Mouse (Mus musculus) right cerebral cortex, adult 2 months (tissue): Measurements from ENCODE around the gene Prr3.
"Not testable (repeated sequence)": the region's sequence is repeated elsewhere in the genome, so short reads cannot be mapped to it uniquely, and the experiment has no call there.

Experiments
- DNase-seq, 2 experiments: peaks; one replicate each; pipeline ENCODE4 v3.0.0; 2021 to 2022; ENCODE audit warnings: low spot score in 2 of 2

Gene Prr3

GRCm38 (mm10) chr17:35937700-35938348 is 42.2 kb downstream of the Prr3 start:
- DNase-seq = peak; percentile 45 to 47

GRCm38 (mm10) chr17:35935763-35936162 is 44.3 kb downstream of the Prr3 start:
- not testable (repeated sequence) for DNase-seq

- DNase-seq = no peak
Measured at GRCm38 (mm10) chr17:35932608-35933007, 47.4 kb downstream of the Prr3 start.

- DNase-seq = no peak
Measured at GRCm38 (mm10) chr17:35930627-35931026, 49.4 kb downstream of the Prr3 start.

GRCm38 (mm10) chr17:35929534-35929933 is 50.5 kb downstream of the Prr3 start:
- no peak for DNase-seq

- no peak for DNase-seq
Measured at GRCm38 (mm10) chr17:35927471-35927870, 52.6 kb downstream of the Prr3 start.

- no peak for DNase-seq
Measured at GRCm38 (mm10) chr17:35923281-35923680, 56.8 kb downstream of the Prr3 start.

- DNase-seq = no peak
Measured at GRCm38 (mm10) chr17:35922566-35922965, 57.5 kb downstream of the Prr3 start.
